Mouse (Mus musculus): ENCODE data around the gene Olfr1016. TPM values are rescaled to one million over a fixed set of nuclear protein-coding genes. Genes with fewer than 3 reads are reported as not detected.

Gene Olfr1016
- polyA plus RNA-seq (2015; fragmentation: Nextera tagmentation; extraction: Ambion mirVana) = not detected in 2 replicates

DNA sequence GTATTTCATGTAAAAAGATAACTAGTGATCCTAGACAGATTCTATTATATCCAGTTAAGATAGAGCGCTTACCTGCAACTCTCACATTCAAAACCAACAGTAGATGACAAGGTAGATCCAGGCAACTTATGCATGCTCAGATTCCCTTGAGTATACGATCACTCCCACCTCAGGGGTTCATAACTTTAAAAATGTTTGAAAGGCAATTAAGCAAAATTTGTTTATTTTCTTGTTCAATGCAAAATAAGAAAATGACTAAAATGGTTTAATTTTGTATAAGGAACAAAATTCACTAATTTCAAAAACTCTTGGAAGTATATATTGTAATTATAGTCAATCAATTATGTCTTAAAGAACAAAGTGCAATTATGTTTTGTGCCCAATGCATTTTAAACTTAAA lies at the start of gene Olfr1016:
Olfr1016 (minus strand) TSS at position 101 of the 400 bp plus-strand sequence.
- no peak for ATAC-seq
- Histone ChIP-seq H3K27me3 (replicated peaks) (no peaks in the 10 kb centered on the region), H3K27ac (no peak within 1 kb of the TSS), H3K4me1 (replicated peaks) (no peaks in the 10 kb centered on the region), H3K4me2 (replicated peaks) (no peak within 1 kb of the TSS), H3K9ac (no peak within 1 kb of the TSS), H3K4me3 (replicated peaks) (no peak within 1 kb of the TSS), H3K9me3 (no peaks in the 10 kb centered on the region), H3K36me3 (no peaks in the 10 kb centered on the region)
- 91% methylated on average over 2 of the region's 2 CpGs for WGBS

DNA sequence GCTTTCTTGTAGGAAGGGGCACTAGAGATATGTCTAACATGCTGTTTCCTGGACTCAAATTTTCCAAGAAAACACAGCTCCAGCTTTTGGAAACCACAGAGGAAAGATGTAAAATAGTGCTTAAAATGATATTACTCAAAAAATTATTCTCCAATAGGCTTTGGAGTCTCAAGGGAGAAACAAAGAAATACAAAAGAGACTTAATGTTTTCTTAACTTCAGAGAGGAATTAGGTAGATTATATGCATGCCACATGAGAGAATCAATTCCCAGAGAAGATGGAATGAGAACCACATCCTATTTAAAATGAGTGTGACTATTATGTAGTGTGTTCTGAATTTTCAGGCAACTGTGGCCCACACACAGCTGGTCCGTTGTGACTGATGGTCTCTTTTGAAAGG lies 44.4 kb upstream of the Olfr1016 start, which contains the start of gene Olfr1020:
Olfr1020 (plus strand) TSS at position 301 of the 400 bp plus-strand sequence.
- Histone ChIP-seq H3K27ac (no peak within 1 kb of the TSS), H3K36me3 (no peaks in the 10 kb centered on the region), H3K9me3 (no peaks in the 10 kb centered on the region), H3K4me3 (replicated peaks) (no peak within 1 kb of the TSS), H3K4me2 (replicated peaks) (no peak within 1 kb of the TSS), H3K27me3 (replicated peaks) (no peaks in the 10 kb centered on the region), H3K4me1 (replicated peaks) (no peaks in the 10 kb centered on the region), H3K9ac (no peak within 1 kb of the TSS)
- WGBS = 84% methylated on average over 1 of the region's 1 CpGs
- ATAC-seq = no peak

DNA sequence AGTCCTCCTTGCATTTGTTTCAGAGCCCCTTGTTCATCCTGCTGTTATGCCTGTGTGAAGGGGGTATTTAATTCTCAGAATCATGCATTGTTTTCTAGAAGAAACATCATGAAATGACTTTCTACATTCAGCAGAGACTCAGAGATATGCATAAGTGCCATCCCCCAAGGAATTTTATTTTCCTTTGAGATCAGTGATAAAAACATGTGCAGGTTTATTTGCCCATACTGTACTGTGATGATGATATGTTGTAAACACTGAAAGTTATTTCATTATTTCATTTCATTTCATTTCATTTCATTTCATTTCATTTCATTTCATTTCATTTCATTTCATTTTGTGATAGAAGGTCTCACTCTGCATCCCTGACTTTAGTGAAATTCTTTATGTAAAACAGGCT lies 43.0 kb upstream of the Olfr1016 start, which contains the start of gene Olfr1019:
Olfr1019 (minus strand) TSS at position 101 of the 400 bp plus-strand sequence.
- no peaks in the 10 kb centered on the region for H3K36me3 ChIP-seq
- no peaks in the 10 kb centered on the region for H3K9me3 ChIP-seq
- H3K4me3 ChIP-seq (replicated peaks) = no peak within 1 kb of the TSS
- H3K4me2 ChIP-seq (replicated peaks) = no peak within 1 kb of the TSS
- H3K27ac ChIP-seq = no peak within 1 kb of the TSS
- ATAC-seq = no peak
- H3K9ac ChIP-seq = no peak within 1 kb of the TSS
- H3K4me1 ChIP-seq (replicated peaks) = no peaks in the 10 kb centered on the region
- H3K27me3 ChIP-seq (replicated peaks) = no peaks in the 10 kb centered on the region

DNA sequence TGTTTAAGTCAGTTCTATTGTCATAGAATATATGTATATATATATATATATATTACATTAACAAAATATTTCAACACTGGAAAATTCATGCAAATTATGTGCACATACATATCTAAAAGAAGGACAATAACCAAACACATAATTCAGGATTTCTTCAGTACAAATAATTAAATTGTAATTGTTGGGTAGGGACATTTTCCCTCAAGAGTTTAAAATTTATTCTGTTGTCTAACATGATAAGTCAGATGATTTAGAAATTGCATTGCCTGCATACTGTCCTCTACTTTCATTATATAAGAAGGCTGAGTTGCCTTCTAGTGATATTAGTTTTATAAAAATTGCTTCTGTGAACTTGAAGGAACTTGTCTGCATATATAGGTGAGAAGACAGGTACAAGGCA lies 15.8 kb upstream of the Olfr1016 start, which contains the start of gene Olfr1018:
Olfr1018 (plus strand) TSS at position 301 of the 400 bp plus-strand sequence.
- Histone ChIP-seq H3K9me3 (no peaks in the 10 kb centered on the region), H3K4me3 (replicated peaks) (no peak within 1 kb of the TSS), H3K9ac (no peak within 1 kb of the TSS), H3K4me2 (replicated peaks) (no peak within 1 kb of the TSS), H3K27ac (no peak within 1 kb of the TSS), H3K4me1 (replicated peaks) (no peaks in the 10 kb centered on the region), H3K36me3 (no peaks in the 10 kb centered on the region), H3K27me3 (replicated peaks) (no peaks in the 10 kb centered on the region)
- ATAC-seq = no peak

DNA sequence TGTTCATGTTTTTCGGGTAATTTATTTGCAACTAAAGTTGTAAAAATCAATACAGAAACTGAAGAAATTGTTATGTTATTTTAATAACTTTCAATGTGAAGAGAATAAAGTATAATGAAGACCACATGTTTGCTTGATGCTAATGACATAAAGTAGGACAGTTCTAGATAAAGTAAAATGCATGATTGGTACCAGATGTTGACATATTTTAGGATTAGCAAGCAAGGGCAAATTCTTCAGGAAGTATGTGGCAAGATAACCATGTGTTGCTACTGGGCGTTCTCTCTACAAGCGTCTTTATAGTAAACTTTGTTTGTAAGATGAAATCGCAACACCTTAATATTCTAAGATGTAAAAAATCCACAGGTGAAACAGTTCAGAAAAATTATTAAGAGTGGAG lies 2.2 kb upstream of the Olfr1016 start:
- 90% methylated on average over 4 of the region's 4 CpGs for WGBS
- no peak overlapping the region for H3K4me3 ChIP-seq (replicated peaks)

DNA sequence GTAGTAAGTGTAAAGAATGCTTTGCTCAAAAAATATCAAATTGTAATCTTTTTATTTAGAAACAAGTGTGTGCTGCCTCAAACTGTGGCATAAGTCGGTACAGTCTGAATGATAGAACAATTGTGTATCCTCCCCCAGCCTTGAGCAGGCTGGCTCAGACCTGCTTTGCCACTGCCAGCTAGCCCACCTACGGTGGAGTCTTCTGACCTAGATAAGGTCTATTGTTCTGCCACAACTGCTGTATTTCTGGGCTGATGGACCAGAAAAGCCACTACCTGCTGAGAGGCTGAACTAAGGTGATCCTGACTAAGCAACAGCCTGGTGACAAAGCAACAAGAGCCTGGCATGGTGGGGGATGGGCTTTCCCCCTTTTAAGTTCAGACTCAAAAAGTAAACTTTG lies 10.0 kb downstream of the Olfr1016 start:
- H3K9ac ChIP-seq = no peak overlapping the region
- H3K4me2 ChIP-seq (replicated peaks) = no peak overlapping the region
- no peaks in the 10 kb centered on the region for H3K27me3 ChIP-seq (replicated peaks)
- H3K27ac ChIP-seq = no peak overlapping the region
- no peaks in the 10 kb centered on the region for H3K4me1 ChIP-seq (replicated peaks)
- no peaks in the 10 kb centered on the region for H3K9me3 ChIP-seq
- ATAC-seq = no peak
- no peaks in the 10 kb centered on the region for H3K36me3 ChIP-seq
- WGBS = 64% methylated on average over 2 of the region's 2 CpGs
- H3K4me3 ChIP-seq (replicated peaks) = no peak overlapping the region

More for the DNA sequence above, 2.2 kb upstream of the Olfr1016 start:
- Histone ChIP-seq H3K27ac (no peak overlapping the region), H3K4me1 (replicated peaks) (no peaks in the 10 kb centered on the region), H3K9ac (no peak overlapping the region), H3K9me3 (no peaks in the 10 kb centered on the region), H3K36me3 (no peaks in the 10 kb centered on the region), H3K4me2 (replicated peaks) (no peak overlapping the region), H3K27me3 (replicated peaks) (no peaks in the 10 kb centered on the region)
- no peak for ATAC-seq

DNA sequence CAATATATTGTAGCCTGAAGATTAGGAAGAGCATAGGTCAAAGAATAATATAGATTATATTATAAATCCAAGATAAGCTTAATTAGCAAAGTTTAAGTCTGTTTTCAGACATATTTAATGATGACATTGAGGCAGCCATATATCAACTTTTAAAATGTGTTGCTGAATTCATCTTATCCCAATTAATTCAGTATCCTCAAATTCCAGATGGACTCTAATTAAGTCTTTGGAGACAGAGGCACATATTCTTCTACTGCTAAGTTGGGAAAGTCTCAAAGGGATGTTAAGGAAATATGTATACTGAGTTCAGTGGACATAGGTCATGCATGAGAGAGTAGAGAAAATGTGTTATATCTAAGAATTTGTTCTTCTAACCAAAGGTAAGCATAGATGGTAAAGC lies 20.6 kb downstream of the Olfr1016 start, which contains the start of gene Olfr1015:
Olfr1015 (plus strand) TSS at position 301 of the 400 bp plus-strand sequence.
- ATAC-seq = no peak
- Histone ChIP-seq H3K9ac (no peak within 1 kb of the TSS), H3K27me3 (replicated peaks) (no peaks in the 10 kb centered on the region), H3K9me3 (no peaks in the 10 kb centered on the region), H3K36me3 (no peaks in the 10 kb centered on the region), H3K4me2 (replicated peaks) (no peak within 1 kb of the TSS), H3K4me1 (replicated peaks) (no peaks in the 10 kb centered on the region), H3K4me3 (replicated peaks) (no peak within 1 kb of the TSS), H3K27ac (no peak within 1 kb of the TSS)

DNA sequence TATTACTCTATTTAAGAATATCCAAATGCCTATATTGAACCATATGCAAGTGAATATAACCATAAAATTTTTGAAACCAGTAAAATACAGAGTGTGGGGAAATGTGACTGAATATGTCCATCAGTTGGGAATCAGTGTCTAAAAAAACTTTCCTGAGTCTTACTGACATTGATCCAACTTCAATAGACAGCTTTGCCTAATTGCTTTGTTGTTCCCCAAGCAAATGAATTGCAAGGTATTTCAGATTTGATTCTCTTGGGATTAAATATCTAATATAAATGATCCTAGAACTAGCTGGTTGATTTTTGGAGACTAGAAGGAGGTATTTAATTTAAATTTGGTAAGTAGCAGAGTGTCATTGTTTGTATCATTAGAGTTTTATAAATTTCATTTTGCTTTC lies 29.9 kb downstream of the Olfr1016 start, which contains the start of gene Olfr1014:
Olfr1014 (plus strand) TSS at position 301 of the 400 bp plus-strand sequence.
- H3K4me2 ChIP-seq (replicated peaks) = no peak within 1 kb of the TSS
- H3K4me3 ChIP-seq (replicated peaks) = no peak within 1 kb of the TSS
- no peak within 1 kb of the TSS for H3K9ac ChIP-seq
- H3K36me3 ChIP-seq = no peaks in the 10 kb centered on the region
- H3K4me1 ChIP-seq (replicated peaks) = no peaks in the 10 kb centered on the region
- no peaks in the 10 kb centered on the region for H3K27me3 ChIP-seq (replicated peaks)
- no peak for ATAC-seq
- H3K27ac ChIP-seq = no peak within 1 kb of the TSS
- no peaks in the 10 kb centered on the region for H3K9me3 ChIP-seq

DNA sequence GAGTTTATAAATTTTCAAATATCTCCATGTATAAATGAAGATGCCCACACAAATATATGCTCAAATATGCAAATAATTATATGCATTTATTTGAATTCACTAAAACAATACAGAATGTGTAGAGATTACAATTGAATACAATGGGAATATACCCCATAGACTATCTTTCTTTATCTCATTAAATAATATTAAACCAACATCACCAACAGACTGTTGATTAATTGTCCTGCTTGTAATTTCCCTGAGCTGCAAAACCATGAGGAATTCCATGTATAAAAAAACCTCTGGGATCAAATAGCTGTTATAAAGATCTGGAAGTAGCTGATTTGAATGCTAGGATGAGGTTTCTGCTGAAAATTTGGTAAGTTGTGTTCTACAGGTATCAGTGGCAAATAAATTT lies 35.5 kb downstream of the Olfr1016 start, which contains the start of gene Olfr1013:
Olfr1013 (plus strand) TSS at position 301 of the 400 bp plus-strand sequence.
- no peak within 1 kb of the TSS for H3K4me3 ChIP-seq (replicated peaks)
- H3K27me3 ChIP-seq (replicated peaks) = no peaks in the 10 kb centered on the region
- no peaks in the 10 kb centered on the region for H3K9me3 ChIP-seq
- no peak within 1 kb of the TSS for H3K27ac ChIP-seq
- no peak for ATAC-seq
- H3K4me1 ChIP-seq (replicated peaks) = no peaks in the 10 kb centered on the region
- no peak within 1 kb of the TSS for H3K4me2 ChIP-seq (replicated peaks)
- no peaks in the 10 kb centered on the region for H3K36me3 ChIP-seq
- H3K9ac ChIP-seq = no peak within 1 kb of the TSS

DNA sequence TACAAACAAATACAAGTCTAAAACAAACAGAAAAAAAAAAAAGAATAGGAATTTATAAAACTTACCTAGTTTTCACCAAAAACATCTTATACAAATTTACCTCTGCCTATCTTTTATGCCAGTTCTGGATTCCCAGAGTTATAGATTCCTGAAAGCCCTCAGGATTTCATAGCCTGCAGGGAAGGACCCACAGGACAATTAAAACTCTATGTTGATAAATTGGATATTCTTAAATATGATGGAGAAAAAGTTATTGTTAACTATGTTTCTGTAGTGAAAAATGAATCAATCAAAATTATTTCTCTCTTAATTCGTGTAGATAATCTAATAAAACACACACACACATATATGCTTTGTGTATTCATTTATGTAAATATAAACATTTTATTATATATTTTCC lies 39.7 kb downstream of the Olfr1016 start, which contains the start of gene Olfr1012:
Olfr1012 (minus strand) TSS at position 101 of the 400 bp plus-strand sequence.
- ATAC-seq = no peak
- H3K4me1 ChIP-seq (replicated peaks) = no peaks in the 10 kb centered on the region

DNA sequence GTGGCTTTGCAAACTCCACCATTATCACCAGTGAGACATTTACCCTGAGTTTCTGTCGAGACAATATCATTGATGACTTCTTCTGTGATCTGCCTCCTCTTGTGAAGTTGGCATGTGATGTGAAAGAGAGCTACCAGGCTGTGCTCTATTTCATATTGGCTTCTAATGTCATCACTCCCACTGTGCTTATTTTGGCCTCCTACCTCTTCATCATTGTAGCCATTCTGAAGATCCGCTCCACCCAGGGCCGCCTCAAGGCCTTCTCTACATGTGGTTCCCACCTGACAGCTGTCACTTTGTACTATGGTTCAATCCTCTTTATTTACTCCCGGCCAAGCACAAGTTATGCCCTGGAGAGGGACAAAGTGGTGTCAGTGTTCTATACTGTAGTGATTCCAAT lies 48.5 kb downstream of the Olfr1016 start:
- H3K4me1 ChIP-seq (replicated peaks) = no peaks in the 10 kb centered on the region
- H3K27me3 ChIP-seq (replicated peaks) = no peaks in the 10 kb centered on the region
- H3K9ac ChIP-seq = no peak overlapping the region
- no peaks in the 10 kb centered on the region for H3K9me3 ChIP-seq
- WGBS = 84% methylated on average over 4 of the region's 4 CpGs
- no peak overlapping the region for H3K27ac ChIP-seq
- H3K4me2 ChIP-seq (replicated peaks) = no peak overlapping the region
- no peak overlapping the region for H3K4me3 ChIP-seq (replicated peaks)
- no peak for ATAC-seq
- H3K36me3 ChIP-seq = no peaks in the 10 kb centered on the region

More for the DNA sequence above, 39.7 kb downstream of the Olfr1016 start, which contains the start of gene Olfr1012:
- Histone ChIP-seq H3K9me3 (no peaks in the 10 kb centered on the region), H3K9ac (no peak within 1 kb of the TSS), H3K27ac (no peak within 1 kb of the TSS), H3K4me3 (replicated peaks) (no peak within 1 kb of the TSS), H3K36me3 (no peaks in the 10 kb centered on the region), H3K4me2 (replicated peaks) (no peak within 1 kb of the TSS), H3K27me3 (replicated peaks) (no peaks in the 10 kb centered on the region)
- 63% methylated on average over 1 of the region's 1 CpGs for WGBS

Measured in intestine, embryonic 15.5 days (tissue).